Mouse (Mus musculus) B cell, adult (primary cell): ENCODE data around the gene 2410131K14Rik. TPM values are rescaled to one million over a fixed set of nuclear protein-coding genes. Genes with fewer than 3 reads are reported as not detected.

Source experiments
- total RNA-seq: library from RNA; stranded (reverse); gene quantifications from 4 replicates; pipeline ENCODE4 v1.2.4, GENCODE M21; 2023; ENCODE audit not compliant: inconsistent age

Gene 2410131K14Rik
- 9.2 to 9.8 TPM (median 9.6 TPM) in 4 replicates for total RNA-seq

GRCm38 (mm10) chr5:118244606-118245443 is at the start of gene 2410131K14Rik, which contains the start of gene Rnft2:
2410131K14Rik (plus strand) TSS chr5:118245227.
Rnft2 (minus strand) TSS chr5:118245116.

Other genes starting within 250 kb of the 2410131K14Rik start
- gene Tesc, start 217.5 kb upstream of the 2410131K14Rik start, total RNA-seq, result not detected in 4 replicates
- gene Fbxw8, start 89.8 kb upstream of the 2410131K14Rik start, total RNA-seq, result 19.3 to 21.1 TPM (median 20.2 TPM) in 4 replicates
- not detected in 4 replicates for gene Hrk, start 80.6 kb upstream of the 2410131K14Rik start, total RNA-seq
- gene Rnft2, start 111 bp upstream of the 2410131K14Rik start, total RNA-seq, result 0.70 to 2.6 TPM (median 1.3 TPM) in 4 replicates